ENCODE assay signal across 9 mouse cellular contexts in the genomic region with DNA sequence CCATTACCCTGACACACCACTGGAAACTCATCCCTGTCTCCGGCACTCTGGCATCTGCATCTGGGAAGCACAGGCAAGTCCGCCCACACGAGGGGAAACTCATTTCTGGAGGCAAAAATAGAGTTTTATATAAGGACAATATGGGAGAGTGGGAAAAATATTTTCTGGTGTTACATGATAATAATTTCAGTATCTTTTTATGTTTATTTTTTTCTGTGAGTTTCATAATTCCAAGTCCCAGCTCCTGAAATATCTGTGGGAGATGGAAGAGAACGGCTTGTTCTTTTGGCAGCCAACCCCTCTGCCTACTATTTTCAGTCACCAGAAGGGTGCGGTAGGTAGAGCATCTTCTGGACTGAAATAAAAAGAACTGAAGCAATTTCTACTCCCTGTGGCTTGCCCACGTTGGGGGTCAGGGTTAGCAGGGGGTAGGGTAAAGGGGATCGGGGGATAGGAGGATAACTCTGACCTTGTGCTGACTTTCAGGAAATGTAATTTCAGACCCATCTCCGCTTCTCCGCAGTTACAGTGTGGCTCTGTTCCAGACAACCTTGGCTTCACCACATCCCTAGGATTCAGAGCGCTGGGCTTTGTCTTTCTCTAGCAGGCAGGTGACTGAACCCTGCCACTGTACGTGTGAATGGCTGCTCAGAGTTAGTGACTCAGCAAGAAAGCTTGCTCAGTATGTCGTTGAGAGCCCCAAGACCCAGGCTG.
DNase-seq lines count a peak whose midpoint lies in the region; ATAC-seq lines count a peak whose summit lies in the region.
"Had no signal": no experiment of that assay in that cellular context is flagged by ENCODE, and none has a peak within 500 bp of the region (broad histone marks: within the 10 kb centered on the region; RNA-seq: fewer than 3 reads in every experiment).

No protein-coding gene starts in this region.

- no peak overlapping the region for H3K9ac ChIP-seq in heart, embryonic 14.5 days (ENCODE audit: low read length)
- H3K9ac ChIP-seq: limb, embryonic 15.5 days had no signal

- peak; percentile 85 for DNase-seq in layer of hippocampus, adult 11-12 months (ENCODE audit: low spot score)
- no peak for DNase-seq in layer of hippocampus, postnatal 25 days (ENCODE audit: extremely low spot score in 1 of 2, low spot score in 1 of 2)
- DNase-seq in cerebellum, adult 11 months: peak; percentile 34
- peak; percentile 73 to 80 for DNase-seq in right cerebral cortex, adult 2 months (ENCODE audit: low spot score in 2 of 2)
- no peak for DNase-seq in kidney, adult 11 months
- DNase-seq in kidney, postnatal 25 days: no peak

- H3K4me2 ChIP-seq in heart, embryonic 14.5 days (ENCODE audit: low read length): no peak overlapping the region
- H3K4me2 ChIP-seq: limb, embryonic 15.5 days had no signal

- no peak overlapping the region for H3K4me3 ChIP-seq in heart, embryonic 14.5 days (ENCODE audit: control insufficient read depth in 1 of 2, insufficient read depth in 1 of 2, low read depth in 1 of 2, low read length in 2 of 2)
- H3K4me3 ChIP-seq: limb, embryonic 15.5 days had no signal

- H3K27ac ChIP-seq in heart, embryonic 14.5 days (replicated peaks in 1 of 2; ENCODE audit: control insufficient read depth in 1 of 2, insufficient read depth in 1 of 2, low read depth in 2 of 2, low read length in 2 of 2): peak overlapping the region; percentile 9 to 15; a peak in 2 of 4 replicates
- H3K27ac ChIP-seq: limb, embryonic 15.5 days had no signal

- ATAC-seq in heart, embryonic 14.5 days (ENCODE audit: insufficient number of reproducible peaks, insufficient read depth, low FRiP score, low read depth): no peak
- ATAC-seq in erythroid progenitor cell, adult 5-6 weeks (replicated peaks; ENCODE audit: low FRiP score, poor library complexity, severe bottlenecking): no peak

- H3K27me3 ChIP-seq in heart, embryonic 14.5 days (ENCODE audit: control insufficient read depth, insufficient read depth, low read length): no peaks in the 10 kb centered on the region
- H3K27me3 ChIP-seq: limb, embryonic 15.5 days had no signal

- peaks cover 9 to 19% of the 10 kb centered on the region in 2 experiments; a peak in 3 of 4 replicates for H3K4me1 ChIP-seq in heart, embryonic 14.5 days (ENCODE audit: control insufficient read depth in 2 of 2, insufficient read depth in 2 of 2, low read length in 2 of 2)

- H3K36me3 ChIP-seq in heart, embryonic 14.5 days (ENCODE audit: control insufficient read depth, insufficient read depth, low read length): peaks cover 85% of the 10 kb centered on the region

- 55% methylated on average over 12 of the region's 12 CpGs for WGBS in heart, embryonic 14.5 days

- H3K9me3 ChIP-seq in heart, embryonic 14.5 days (ENCODE audit: control insufficient read depth, low read length): no peaks in the 10 kb centered on the region
- H3K9me3 ChIP-seq: limb, embryonic 15.5 days had no signal

Comparison
In these comparisons a context has a peak if more than half of its experiments do, and no peak if none do; other contexts are left out.
1. DNase-seq: peak in layer of hippocampus, adult 11-12 months (single experiment), cerebellum, adult 11 months (single experiment) and right cerebral cortex, adult 2 months (2 of 2); none in layer of hippocampus, postnatal 25 days (0 of 2), kidney, adult 11 months (single experiment) and kidney, postnatal 25 days (0 of 2).